Mouse (Mus musculus) 3134 (cell line): ENCODE data around the gene Gm43518.

ENCODE experiments used
- DNase-seq: peaks from one replicate; pipeline ENCODE4 v3.0.0-alpha.2; 2011; ENCODE audit warnings: low spot score; ENCODE audit not compliant: insufficient read length; ENCODE audit errors: extremely low read depth

Gm43518 gene

GRCm38 (mm10) chr5:123927118-123927517 is at the start of gene Gm43518:
Gm43518 (plus strand) TSS chr5:123927418.
- no peak for DNase-seq

GRCm38 (mm10) chr5:123878056-123878455 is 49.2 kb upstream of the Gm43518 start:
- DNase-seq = no peak

GRCm38 (mm10) chr5:123879928-123880327 is 47.3 kb upstream of the Gm43518 start, which contains the start of gene Hcar1:
Hcar1 (minus strand) TSS chr5:123880020.
- no peak for DNase-seq

- no peak for DNase-seq
These were observed 46.4 kb upstream of the Gm43518 start for GRCm38 (mm10) chr5:123880778-123881177.

- no peak for DNase-seq
These were observed 43.3 kb upstream of the Gm43518 start for GRCm38 (mm10) chr5:123883891-123884290.

GRCm38 (mm10) chr5:123884332-123884731 is 42.9 kb upstream of the Gm43518 start:
- DNase-seq = no peak

- no peak for DNase-seq
These were observed 40.9 kb upstream of the Gm43518 start for GRCm38 (mm10) chr5:123886365-123886764.

GRCm38 (mm10) chr5:123890312-123890711 is 36.9 kb upstream of the Gm43518 start:
- no peak for DNase-seq

GRCm38 (mm10) chr5:123890987-123891386 is 36.2 kb upstream of the Gm43518 start:
- DNase-seq = no peak

- DNase-seq = no peak
These were observed 35.5 kb upstream of the Gm43518 start for GRCm38 (mm10) chr5:123891669-123892068.

- no peak for DNase-seq
These were observed 33.7 kb upstream of the Gm43518 start for GRCm38 (mm10) chr5:123893520-123893919.

GRCm38 (mm10) chr5:123896395-123896794 is 30.8 kb upstream of the Gm43518 start:
- DNase-seq = no peak

- no peak for DNase-seq
These were observed 29.9 kb upstream of the Gm43518 start for GRCm38 (mm10) chr5:123897352-123897751.

- DNase-seq = no peak
These were observed 23.1 kb upstream of the Gm43518 start for GRCm38 (mm10) chr5:123904059-123904672.

GRCm38 (mm10) chr5:123906146-123906975 is 20.9 kb upstream of the Gm43518 start:
- DNase-seq = no peak

GRCm38 (mm10) chr5:123906976-123907630 is 20.1 kb upstream of the Gm43518 start, which contains the start of gene Denr:
Denr (plus strand) TSS chr5:123907175.
- DNase-seq = peak; percentile 98

GRCm38 (mm10) chr5:123907631-123907977 is 19.6 kb upstream of the Gm43518 start:
- DNase-seq = no peak

GRCm38 (mm10) chr5:123914852-123915251 is 12.4 kb upstream of the Gm43518 start:
- DNase-seq = no peak

- no peak for DNase-seq
These were observed 5.1 kb upstream of the Gm43518 start for GRCm38 (mm10) chr5:123922112-123922511.

- DNase-seq = peak; percentile 94
These were observed 3.3 kb downstream of the Gm43518 start, which contains the start of gene Ccdc62 for GRCm38 (mm10) chr5:123930508-123930989. Ccdc62 (plus strand) TSS chr5:123930679.

GRCm38 (mm10) chr5:123931131-123931530 is 3.9 kb downstream of the Gm43518 start:
- DNase-seq = no peak
